Mouse (Mus musculus) liver, embryonic 15.5 days (tissue): ENCODE data around the gene Kpna7. TPM values are rescaled to one million over a fixed set of nuclear protein-coding genes. Genes with fewer than 3 reads are reported as not detected.

Source experiments
- ATAC-seq: fragments of 200-750 bp; cut with Nextera tagmentation; 2 replicates; pipeline ENCODE4 v1.8.0; 2017; ENCODE audit warnings: moderate number of reproducible peaks, mild to moderate bottlenecking, moderate library complexity; ENCODE audit not compliant: insufficient read depth
- H3K27ac ChIP-seq: fragments of 300-500 bp; sonication (generic); replicated peaks from 2 replicates; pipeline ENCODE4 v1.5.1; 2015; ENCODE audit warnings: mild to moderate bottlenecking, inconsistent platforms
- H3K27me3 ChIP-seq: fragments of 300-500 bp; sonication (generic); 2 replicates; pipeline ENCODE4 v1.6.1; 2015; ENCODE audit warnings: mild to moderate bottlenecking, inconsistent platforms
- H3K36me3 ChIP-seq: fragments of 300-500 bp; sonication (generic); replicated peaks from 2 replicates; pipeline ENCODE4 v1.6.1; 2015; ENCODE audit warnings: moderate library complexity, mild to moderate bottlenecking, inconsistent platforms
- H3K4me1 ChIP-seq: fragments of 300-500 bp; sonication (generic); replicated peaks from 2 replicates; pipeline ENCODE4 v1.6.1; 2015; ENCODE audit warnings: inconsistent platforms
- H3K4me2 ChIP-seq: fragments of 300-500 bp; sonication (generic); 2 replicates; pipeline ENCODE4 v1.6.1; 2015; ENCODE audit warnings: moderate library complexity, mild to moderate bottlenecking, inconsistent platforms
- H3K4me3 ChIP-seq: fragments of 300-500 bp; sonication (generic); replicated peaks from 2 replicates; pipeline ENCODE4 v1.5.1; 2015; ENCODE audit warnings: mild to moderate bottlenecking, inconsistent platforms
- H3K9ac ChIP-seq: fragments of 300-500 bp; sonication (generic); 2 replicates; pipeline ENCODE4 v1.6.1; 2015; ENCODE audit warnings: moderate library complexity, mild to moderate bottlenecking, inconsistent platforms
- H3K9me3 ChIP-seq: fragments of 300-500 bp; sonication (generic); replicated peaks from 2 replicates; pipeline ENCODE4 v1.6.1; 2016; ENCODE audit warnings: inconsistent platforms
- WGBS: fragments of 180-500 bp; shearing (Covaris S2); methylation state at CpG from one replicate; pipeline ENCODE4 v1.1.7; 2015; ENCODE audit warnings: mixed read lengths; ENCODE audit not compliant: insufficient replicate concordance; 5-methylcytosine and 5-hydroxymethylcytosine counted together
- polyA plus RNA-seq: library from polyadenylated mRNA; unstranded; fragments of >200 nt; fragmentation: Nextera tagmentation; extraction: Ambion mirVana; gene quantifications from 2 replicates; pipeline ENCODE4 v1.2.1, GENCODE M21; 2015

Gene Kpna7
- polyA plus RNA-seq, 1 experiment from 2014 or later, result 0.10 TPM

GRCm38 (mm10) chr5:144944370-144944769, 139.5 kb downstream of the Kpna7 start:
- H3K9ac ChIP-seq, result no peak overlapping the region
- no peaks in the 10 kb centered on the region for H3K27me3 ChIP-seq
- no peaks in the 10 kb centered on the region for H3K4me1 ChIP-seq
- H3K9me3 ChIP-seq, result no peaks in the 10 kb centered on the region
- ATAC-seq, result no peak
- 62% methylated on average over 4 of the region's 4 CpGs for WGBS
- H3K4me2 ChIP-seq, result no peak overlapping the region
- H3K27ac ChIP-seq, result no peak overlapping the region
- H3K4me3 ChIP-seq, result no peak overlapping the region
- no peaks in the 10 kb centered on the region for H3K36me3 ChIP-seq

DNA sequence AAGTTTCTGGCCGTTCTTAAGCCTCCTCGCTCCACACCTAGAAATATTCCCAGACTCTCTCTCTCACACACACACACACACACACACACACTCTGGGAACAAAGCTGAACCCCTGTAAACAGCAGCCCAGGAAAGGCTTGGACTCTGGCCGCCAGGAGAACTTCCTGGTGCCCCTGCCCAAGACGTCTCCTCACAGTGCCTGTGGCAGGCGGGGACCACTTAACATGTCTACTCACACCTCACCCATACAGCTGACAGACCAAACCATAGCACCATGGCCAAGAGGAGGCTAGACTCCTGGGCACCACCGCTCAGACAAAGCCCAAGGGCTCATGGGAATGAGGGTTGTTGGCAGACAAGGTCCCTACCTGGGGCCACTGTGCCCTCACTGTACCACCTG, 140.5 kb downstream of the Kpna7 start:
- Histone ChIP-seq H3K4me1 (no peaks in the 10 kb centered on the region), H3K4me2 (no peak overlapping the region), H3K9ac (no peak overlapping the region), H3K36me3 (no peaks in the 10 kb centered on the region), H3K27me3 (no peaks in the 10 kb centered on the region), H3K4me3 (no peak overlapping the region), H3K27ac (no peak overlapping the region), H3K9me3 (no peaks in the 10 kb centered on the region)
- 57% methylated on average over 6 of the region's 6 CpGs for WGBS
- ATAC-seq, result no peak

GRCm38 (mm10) chr5:144942431-144942830, 141.4 kb downstream of the Kpna7 start:
- H3K9ac ChIP-seq, result no peak overlapping the region
- no peaks in the 10 kb centered on the region for H3K27me3 ChIP-seq
- H3K9me3 ChIP-seq, result no peaks in the 10 kb centered on the region
- ATAC-seq, result no peak
- H3K4me2 ChIP-seq, result no peak overlapping the region
- no peaks in the 10 kb centered on the region for H3K36me3 ChIP-seq
- no peak overlapping the region for H3K4me3 ChIP-seq
- 65% methylated on average over 9 of the region's 9 CpGs for WGBS
- no peaks in the 10 kb centered on the region for H3K4me1 ChIP-seq
- no peak overlapping the region for H3K27ac ChIP-seq

DNA sequence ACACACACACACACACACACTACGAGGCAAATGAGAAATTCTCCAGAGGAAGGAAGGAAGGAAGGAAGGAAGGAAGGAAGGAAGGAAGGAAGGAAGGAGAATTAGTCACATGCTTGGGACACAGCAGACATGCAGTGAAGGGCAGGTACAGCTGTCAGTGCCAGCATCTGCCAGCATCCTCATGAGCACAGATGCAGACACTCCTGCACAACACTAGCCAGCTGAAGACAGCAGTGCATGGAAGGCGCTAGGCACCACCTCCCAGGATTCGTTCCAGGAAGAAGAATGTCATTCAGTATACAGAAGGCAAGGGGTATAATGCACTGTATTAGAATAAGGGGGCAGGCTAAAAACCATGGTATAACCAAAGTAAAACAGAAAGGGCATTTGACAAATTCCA, 142.9 kb downstream of the Kpna7 start:
- Histone ChIP-seq H3K27me3 (no peaks in the 10 kb centered on the region), H3K36me3 (no peaks in the 10 kb centered on the region), H3K9me3 (no peaks in the 10 kb centered on the region), H3K9ac (no peak overlapping the region), H3K4me1 (no peaks in the 10 kb centered on the region), H3K27ac (no peak overlapping the region), H3K4me2 (no peak overlapping the region), H3K4me3 (no peak overlapping the region)
- WGBS, result 50% methylated on average over 3 of the region's 3 CpGs
- no peak for ATAC-seq

DNA sequence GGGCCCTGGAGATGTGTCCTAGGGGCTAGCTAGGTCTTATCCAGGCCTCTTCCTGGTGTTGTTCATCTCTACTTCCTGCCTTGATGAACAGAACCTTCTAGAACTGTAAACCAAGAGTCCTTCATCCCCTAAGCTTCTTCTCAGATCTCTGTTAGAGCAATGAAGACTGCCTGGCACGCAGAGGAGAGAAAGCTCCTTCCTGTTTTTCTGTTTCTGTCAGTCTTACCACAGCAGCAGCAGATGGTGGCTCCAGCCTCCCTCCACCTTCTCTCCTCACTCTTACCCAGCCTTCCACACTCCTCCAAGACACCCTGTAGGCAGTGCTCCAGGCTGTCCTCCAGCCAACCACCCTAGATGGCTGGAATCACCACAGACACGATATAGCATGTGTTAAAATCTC, 146.5 kb downstream of the Kpna7 start:
- no peak for ATAC-seq
- 27% methylated on average over 2 of the region's 2 CpGs for WGBS
- H3K9me3 ChIP-seq, result no peaks in the 10 kb centered on the region
- no peaks in the 10 kb centered on the region for H3K36me3 ChIP-seq
- no peaks in the 10 kb centered on the region for H3K27me3 ChIP-seq
- H3K27ac ChIP-seq, result no peak overlapping the region
- H3K9ac ChIP-seq, result no peak overlapping the region
- H3K4me1 ChIP-seq, result peaks cover 3% of the 10 kb centered on the region; the same call in 1 of the 2 replicates
- H3K4me2 ChIP-seq, result no peak overlapping the region
- H3K4me3 ChIP-seq, result no peak overlapping the region

Other genes starting within 250 kb of the Kpna7 start
- 2.0 and 2.3 TPM in 2 replicates for gene Smurf1, start 118.2 kb downstream of the Kpna7 start, polyA plus RNA-seq
- not detected in 2 replicates for gene Gm4871, start 51.3 kb downstream of the Kpna7 start, polyA plus RNA-seq
- not detected in 2 replicates for gene 1700018F24Rik, start 41.0 kb downstream of the Kpna7 start, polyA plus RNA-seq
- gene Arpc1a, start 200 bp downstream of the Kpna7 start, polyA plus RNA-seq, result 54.2 and 55.3 TPM in 2 replicates
- gene Arpc1b, start 30.2 kb upstream of the Kpna7 start, polyA plus RNA-seq, result 185 and 195 TPM in 2 replicates
- gene Pdap1, start 56.2 kb upstream of the Kpna7 start, polyA plus RNA-seq, result 28.8 and 36.5 TPM in 2 replicates
- 121 and 128 TPM in 2 replicates for gene Bud31, start 56.3 kb upstream of the Kpna7 start, polyA plus RNA-seq
- gene Ptcd1, start 83.1 kb upstream of the Kpna7 start, polyA plus RNA-seq, result 7.7 and 8.8 TPM in 2 replicates
- 24.4 and 25.1 TPM in 2 replicates for gene Cpsf4, start 83.2 kb upstream of the Kpna7 start, polyA plus RNA-seq
- 406 and 457 TPM in 2 replicates for gene Atp5j2, start 108.0 kb upstream of the Kpna7 start, polyA plus RNA-seq
- 8.7 and 8.8 TPM in 2 replicates for gene Zkscan14, start 117.8 kb upstream of the Kpna7 start, polyA plus RNA-seq
- 3.6 and 3.7 TPM in 2 replicates for gene Zkscan5, start 120.5 kb upstream of the Kpna7 start, polyA plus RNA-seq
- 17.8 and 18.0 TPM in 2 replicates for gene Zfp655, start 147.7 kb upstream of the Kpna7 start, polyA plus RNA-seq
- gene Zscan25, start 196.5 kb upstream of the Kpna7 start, polyA plus RNA-seq, result 0.13 and 0.14 TPM in 2 replicates